Mouse (Mus musculus) heart, embryonic 13.5 days (tissue): Measurements from ENCODE around the gene Ptger1. TPM values are rescaled to one million over a fixed set of nuclear protein-coding genes. Genes with fewer than 3 reads are reported as not detected.

Experiments used
- ATAC-seq: fragments of 200-750 bp; cut with Nextera tagmentation; 2 replicates; pipeline ENCODE4 v1.8.0; 2017; ENCODE audit warnings: moderate TSS enrichment; ENCODE audit not compliant: insufficient number of reproducible peaks, low FRiP score, low TSS enrichment; ENCODE audit errors: extremely low read depth
- H3K27ac ChIP-seq: fragments of 300-500 bp; sonication (generic); replicated peaks from 2 replicates; pipeline ENCODE4 v1.5.1; 2015; ENCODE audit warnings: moderate library complexity, mild to moderate bottlenecking, inconsistent platforms
- H3K27me3 ChIP-seq: fragments of 300-500 bp; sonication (generic); replicated peaks from 2 replicates; pipeline ENCODE4 v1.6.1; 2015; ENCODE audit warnings: mild to moderate bottlenecking, inconsistent platforms
- H3K36me3 ChIP-seq: fragments of 300-500 bp; sonication (generic); 2 replicates; pipeline ENCODE4 v1.6.1; 2015; ENCODE audit warnings: mild to moderate bottlenecking, inconsistent platforms
- H3K4me1 ChIP-seq: fragments of 300-500 bp; sonication (generic); 2 replicates; pipeline ENCODE4 v1.6.1; 2015; ENCODE audit warnings: inconsistent platforms
- H3K4me2 ChIP-seq: fragments of 300-500 bp; sonication (generic); 2 replicates; pipeline ENCODE4 v1.6.1; 2015; ENCODE audit warnings: inconsistent platforms, mild to moderate bottlenecking, moderate library complexity
- H3K4me3 ChIP-seq: fragments of 300-500 bp; sonication (generic); 2 replicates; pipeline ENCODE4 v1.5.1; 2015; ENCODE audit warnings: moderate library complexity, mild to moderate bottlenecking, inconsistent platforms
- H3K9ac ChIP-seq: fragments of 300-500 bp; sonication (generic); 2 replicates; pipeline ENCODE4 v1.6.1; 2015; ENCODE audit warnings: inconsistent platforms, mild to moderate bottlenecking, moderate library complexity
- H3K9me3 ChIP-seq: fragments of 300-500 bp; sonication (generic); 2 replicates; pipeline ENCODE4 v1.6.1; 2016; ENCODE audit warnings: inconsistent platforms
- WGBS: fragments of 180-500 bp; shearing (Covaris S2); methylation state at CpG from one replicate; pipeline ENCODE4 v1.1.7; 2015; ENCODE audit warnings: mixed read lengths; 5-methylcytosine and 5-hydroxymethylcytosine counted together
- polyA plus RNA-seq: library from polyadenylated mRNA; unstranded; fragments of >200 nt; fragmentation: Nextera tagmentation; extraction: Ambion mirVana; gene quantifications from 2 replicates; pipeline ENCODE4 v1.2.1, GENCODE M21; 2015

Gene Ptger1
- polyA plus RNA-seq, 1 experiment from 2014 or later = 0.35 TPM

DNA sequence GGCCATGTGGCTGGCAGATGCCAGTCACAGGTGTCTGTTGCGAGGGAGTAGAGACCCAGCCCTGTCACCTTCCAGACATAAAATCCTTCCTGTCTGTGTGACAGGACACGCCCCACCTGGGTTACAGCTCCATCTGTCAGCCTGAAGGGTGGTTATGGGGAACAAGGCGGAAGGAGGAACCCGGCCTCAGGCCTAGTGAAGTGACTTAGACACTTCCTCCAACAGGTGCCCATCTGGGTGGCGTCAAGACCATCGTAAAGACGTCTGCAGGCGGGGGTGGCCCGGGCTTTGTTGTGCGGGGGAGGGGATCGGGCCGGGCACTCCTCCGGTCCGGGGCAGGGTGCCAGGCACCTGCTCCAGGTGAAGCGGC is 31.8 kb downstream of the Ptger1 start:
- no peaks in the 10 kb centered on the region for H3K27me3 ChIP-seq
- peak overlapping the region; percentile 79 for H3K27ac ChIP-seq
- H3K4me3 ChIP-seq = peak overlapping the region; percentile 92
- H3K36me3 ChIP-seq = no peaks in the 10 kb centered on the region
- WGBS = 5% methylated on average over 15 of the region's 15 CpGs
- H3K4me2 ChIP-seq = peak overlapping the region; percentile 98
- ATAC-seq = no peak
- no peaks in the 10 kb centered on the region for H3K9me3 ChIP-seq
- peaks cover 63% of the 10 kb centered on the region for H3K4me1 ChIP-seq
- peak overlapping the region; percentile 96 for H3K9ac ChIP-seq

GRCm38 (mm10) chr8:83698661-83699453 is 32.4 kb downstream of the Ptger1 start, which contains the start of gene Pkn1:
Gene Pkn1, minus strand, starts transcription at chr8:83699179.
- Histone ChIP-seq H3K27me3 (no peaks in the 10 kb centered on the region), H3K4me3 (peak within 1 kb of the TSS; percentile 92), H3K9me3 (no peaks in the 10 kb centered on the region), H3K4me1 (peaks cover 58% of the 10 kb centered on the region), H3K9ac (peak within 1 kb of the TSS; percentile 96), H3K36me3 (no peaks in the 10 kb centered on the region), H3K4me2 (peak within 1 kb of the TSS; percentile 98), H3K27ac (peak within 1 kb of the TSS; percentile 79)
- peak; percentile 88 for ATAC-seq
- WGBS = under 1% methylated on average over 69 of the region's 85 CpGs

DNA sequence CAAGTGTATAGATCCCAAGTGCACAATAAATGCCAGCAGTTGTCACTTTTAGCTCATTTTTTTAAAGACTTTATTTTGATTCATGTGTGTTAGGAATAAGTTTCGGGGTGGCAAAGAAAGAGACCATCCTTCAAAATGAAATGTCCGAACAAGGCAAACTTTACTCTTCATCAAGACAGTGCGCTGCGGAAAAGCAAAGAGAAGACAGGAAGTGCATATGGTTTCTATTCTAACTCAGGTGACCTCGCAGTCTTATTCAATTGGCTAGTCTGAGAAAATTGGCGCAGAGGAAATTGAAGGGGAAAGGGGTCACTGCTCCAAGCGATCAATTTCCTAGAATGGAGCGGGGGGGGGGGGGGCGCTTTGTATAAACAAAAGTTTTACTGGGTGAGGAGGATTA is 33.1 kb downstream of the Ptger1 start:
- WGBS = 39% methylated on average over 9 of the region's 9 CpGs
- H3K4me2 ChIP-seq = peak overlapping the region; percentile 98
- ATAC-seq = no peak

DNA sequence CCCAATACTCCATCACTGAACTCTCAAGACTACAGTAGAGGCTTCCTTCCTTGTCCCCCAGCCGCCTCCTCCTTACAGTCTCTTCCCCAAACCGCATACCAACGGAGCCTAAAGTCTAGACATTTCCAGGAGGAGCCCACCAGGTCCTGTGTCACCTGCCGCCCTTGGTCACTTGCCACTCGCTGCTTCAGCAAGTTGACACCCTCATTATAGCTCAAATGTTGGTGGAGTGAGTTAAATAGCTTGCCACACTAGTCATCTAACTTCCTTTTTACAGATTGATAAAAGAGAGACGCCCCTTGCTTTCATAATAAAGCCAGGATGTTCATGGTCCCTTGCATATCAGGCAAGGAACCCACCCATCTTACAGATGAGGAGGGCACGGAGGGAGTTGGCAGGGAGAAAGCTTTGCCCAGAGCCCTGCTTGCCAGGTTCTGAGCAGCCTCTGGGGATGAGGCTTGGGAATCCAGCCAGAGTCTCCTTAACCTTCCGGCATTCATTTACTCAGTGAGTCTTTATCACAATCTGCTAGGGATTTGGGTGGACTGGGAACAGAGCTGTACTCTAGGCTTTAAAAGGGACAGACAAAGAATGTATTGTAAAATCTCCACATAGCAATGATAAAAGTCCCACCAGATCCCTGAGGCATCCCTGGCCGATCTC is 34.1 kb downstream of the Ptger1 start:
- no peak for ATAC-seq
- no peak overlapping the region for H3K4me3 ChIP-seq
- no peaks in the 10 kb centered on the region for H3K9me3 ChIP-seq
- WGBS = 60% methylated on average over 9 of the region's 9 CpGs
- no peak overlapping the region for H3K4me2 ChIP-seq
- H3K4me1 ChIP-seq = peaks cover 46% of the 10 kb centered on the region
- peak overlapping the region; percentile 59 for H3K27ac ChIP-seq
- H3K27me3 ChIP-seq = no peaks in the 10 kb centered on the region
- no peaks in the 10 kb centered on the region for H3K36me3 ChIP-seq
- no peak overlapping the region; the same call in none of the 2 replicates for H3K9ac ChIP-seq

More for the DNA sequence above, 33.1 kb downstream of the Ptger1 start:
- H3K36me3 ChIP-seq = no peaks in the 10 kb centered on the region
- H3K4me1 ChIP-seq = peaks cover 52% of the 10 kb centered on the region
- no peaks in the 10 kb centered on the region for H3K9me3 ChIP-seq
- H3K9ac ChIP-seq = peak overlapping the region; percentile 96
- H3K4me3 ChIP-seq = peak overlapping the region; percentile 92
- peak overlapping the region; percentile 79 for H3K27ac ChIP-seq
- no peaks in the 10 kb centered on the region for H3K27me3 ChIP-seq

DNA sequence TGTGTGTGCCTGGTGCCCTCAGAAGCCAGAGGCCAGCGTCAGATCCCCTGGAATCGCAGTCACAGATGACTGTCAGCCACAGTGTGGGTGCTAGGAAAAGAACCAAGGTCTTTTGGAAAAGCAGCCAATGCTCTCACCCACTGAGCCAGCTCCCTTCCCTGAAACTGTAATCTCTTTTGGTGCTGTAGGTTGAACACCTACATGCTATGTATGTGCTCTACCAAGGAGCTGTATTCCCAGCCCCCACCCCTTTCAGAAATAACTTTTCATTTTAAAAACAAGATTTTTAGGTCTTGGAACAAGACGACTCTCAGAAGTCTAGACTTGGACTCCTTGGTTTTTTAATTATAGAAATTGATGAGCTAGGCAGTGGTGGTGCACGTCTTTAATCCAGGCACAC is 36.9 kb downstream of the Ptger1 start:
- Histone ChIP-seq H3K27ac (no peak overlapping the region), H3K4me3 (no peak overlapping the region), H3K4me2 (no peak overlapping the region), H3K27me3 (no peaks in the 10 kb centered on the region), H3K9me3 (no peaks in the 10 kb centered on the region), H3K4me1 (peaks cover 26% of the 10 kb centered on the region), H3K9ac (no peak overlapping the region), H3K36me3 (no peaks in the 10 kb centered on the region)
- no peak for ATAC-seq
- WGBS = 74% methylated on average over 4 of the region's 4 CpGs

- H3K27me3 ChIP-seq = no peaks in the 10 kb centered on the region
- no peak overlapping the region for H3K27ac ChIP-seq
- WGBS = 55% methylated on average over 5 of the region's 5 CpGs
- H3K9me3 ChIP-seq = no peaks in the 10 kb centered on the region
- no peak overlapping the region for H3K4me2 ChIP-seq
- H3K9ac ChIP-seq = 0 out of 2 replicates have a peak overlapping the region, but pooled peaks have one; percentile 19
- no peak for ATAC-seq
- no peak overlapping the region for H3K4me3 ChIP-seq
- H3K36me3 ChIP-seq = no peaks in the 10 kb centered on the region
- H3K4me1 ChIP-seq = 0 out of 2 replicates have a peak, but pooled peaks cover 4% of the 10 kb centered on the region
Measured at GRCm38 (mm10) chr8:83706411-83706810, 39.9 kb downstream of the Ptger1 start.

- H3K4me1 ChIP-seq = 0 out of 2 replicates have a peak, but pooled peaks cover 4% of the 10 kb centered on the region
- ATAC-seq = no peak
- H3K36me3 ChIP-seq = no peaks in the 10 kb centered on the region
- no peak overlapping the region for H3K9ac ChIP-seq
- no peaks in the 10 kb centered on the region for H3K27me3 ChIP-seq
- H3K4me3 ChIP-seq = no peak overlapping the region
- H3K4me2 ChIP-seq = no peak overlapping the region
- no peaks in the 10 kb centered on the region for H3K9me3 ChIP-seq
- H3K27ac ChIP-seq = no peak overlapping the region
- 68% methylated on average over 8 of the region's 8 CpGs for WGBS
Measured at GRCm38 (mm10) chr8:83707554-83707953, 41.1 kb downstream of the Ptger1 start.

- Histone ChIP-seq H3K27me3 (no peaks in the 10 kb centered on the region), H3K27ac (peak overlapping the region; percentile 86), H3K4me1 (peaks cover 23% of the 10 kb centered on the region), H3K4me2 (peak overlapping the region; percentile 88), H3K36me3 (peaks cover 8% of the 10 kb centered on the region), H3K9me3 (no peaks in the 10 kb centered on the region), H3K4me3 (peak overlapping the region; percentile 73), H3K9ac (peak overlapping the region; percentile 58; the same call in 1 of the 2 replicates)
- ATAC-seq = no peak
- 19% methylated on average over 8 of the region's 8 CpGs for WGBS
Measured at GRCm38 (mm10) chr8:83714676-83715030, 48.2 kb downstream of the Ptger1 start.

DNA sequence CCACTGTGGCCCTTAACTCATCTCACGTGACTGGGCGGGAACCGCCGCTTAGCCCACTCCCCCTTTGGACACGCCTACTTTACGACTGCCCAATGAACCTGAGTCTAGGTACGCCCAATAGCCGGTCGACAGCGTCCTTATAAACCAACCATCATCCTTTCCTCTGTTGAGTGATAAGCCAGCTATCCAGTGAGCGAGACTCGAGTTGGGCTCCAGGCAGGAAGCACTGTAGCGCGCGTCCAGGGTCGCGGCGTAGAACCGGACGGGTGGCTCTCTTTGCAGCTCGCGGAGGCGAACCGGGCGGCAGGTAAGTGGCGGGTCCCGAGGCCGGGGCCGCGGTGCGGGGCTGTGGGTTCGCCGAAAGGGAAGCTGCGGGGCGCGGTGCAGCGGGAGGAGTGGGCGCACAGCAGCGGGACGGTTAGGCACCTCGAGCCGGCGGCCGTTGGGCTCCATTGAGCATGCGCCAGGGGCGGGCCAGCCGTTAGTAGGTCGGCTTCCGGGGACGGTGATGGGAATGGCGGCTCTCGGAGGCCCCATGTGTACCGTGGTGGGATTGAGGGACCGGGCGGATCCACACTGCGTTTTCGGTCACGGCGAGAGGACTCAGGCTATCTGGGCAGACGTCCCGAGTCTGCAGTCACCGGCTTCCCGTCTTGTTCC is 48.7 kb downstream of the Ptger1 start, which contains the start of gene Ddx39:
TSS of gene Ddx39 (plus strand) at position 147 of the 660 bp plus-strand sequence.
- Histone ChIP-seq H3K27ac (peak within 1 kb of the TSS; percentile 86), H3K9me3 (no peaks in the 10 kb centered on the region), H3K4me2 (peak within 1 kb of the TSS; percentile 88), H3K27me3 (no peaks in the 10 kb centered on the region), H3K4me1 (peaks cover 23% of the 10 kb centered on the region), H3K4me3 (peak within 1 kb of the TSS; percentile 73), H3K9ac (peak within 1 kb of the TSS; percentile 87), H3K36me3 (peaks cover 13% of the 10 kb centered on the region)
- under 1% methylated on average over 63 of the region's 63 CpGs for WGBS
- ATAC-seq = peak; percentile 98

GRCm38 (mm10) chr8:83715771-83716170 is 49.3 kb downstream of the Ptger1 start:
- Histone ChIP-seq H3K4me2 (peak overlapping the region; percentile 88), H3K27ac (peak overlapping the region; percentile 86), H3K4me3 (peak overlapping the region; percentile 73), H3K4me1 (peaks cover 23% of the 10 kb centered on the region), H3K27me3 (no peaks in the 10 kb centered on the region), H3K9me3 (no peaks in the 10 kb centered on the region), H3K9ac (peak overlapping the region; percentile 87), H3K36me3 (peaks cover 19% of the 10 kb centered on the region)
- 1% methylated on average over 17 of the region's 17 CpGs for WGBS
- no peak for ATAC-seq

DNA sequence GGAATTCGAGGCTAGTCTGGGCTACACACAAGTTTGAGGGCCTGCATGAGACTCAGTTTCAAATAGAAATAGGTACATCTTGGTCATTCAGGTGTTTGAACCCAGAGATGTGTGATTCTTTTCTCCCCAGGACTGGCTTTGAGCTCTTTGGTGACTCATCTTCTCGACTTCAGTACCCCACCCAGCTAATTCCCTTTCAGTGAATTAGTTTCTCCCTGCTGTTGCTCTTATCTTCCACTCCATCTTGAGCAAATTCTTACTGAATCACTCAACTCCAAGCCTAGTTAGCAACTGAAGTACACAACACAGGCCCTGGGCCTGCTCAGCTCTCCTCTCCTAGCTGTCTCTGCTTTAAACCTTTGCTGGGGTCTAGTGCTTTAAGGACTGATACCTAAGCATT is 50.1 kb downstream of the Ptger1 start:
- Histone ChIP-seq H3K4me3 (peak overlapping the region; percentile 73), H3K27me3 (no peaks in the 10 kb centered on the region), H3K4me2 (peak overlapping the region; percentile 88), H3K27ac (peak overlapping the region; percentile 48; the same call in 1 of the 2 replicates), H3K9me3 (no peaks in the 10 kb centered on the region), H3K36me3 (peaks cover 27% of the 10 kb centered on the region), H3K9ac (peak overlapping the region; percentile 87), H3K4me1 (peaks cover 27% of the 10 kb centered on the region)
- no peak for ATAC-seq
- 52% methylated on average over 2 of the region's 2 CpGs for WGBS
